Mouse (Mus musculus) heart, embryonic 11.5 days (tissue): ENCODE data around the gene Dhtkd1. TPM values are rescaled to one million over a fixed set of nuclear protein-coding genes. Genes with fewer than 3 reads are reported as not detected.
A peak's percentile ranks its signal among the peaks of the same experiment; 100 is the strongest.
"Not testable (repeated sequence)": the region's sequence is repeated elsewhere in the genome, so short reads cannot be mapped to it uniquely, and the experiment has no call there.

Experiments used
- ATAC-seq: fragments of 200-750 bp; cut with Nextera tagmentation; replicated peaks from 2 replicates; pipeline ENCODE4 v1.8.0; 2017; ENCODE audit warnings: moderate library complexity; ENCODE audit not compliant: insufficient number of reproducible peaks, low FRiP score, low TSS enrichment
- H3K27ac ChIP-seq: fragments of 300-500 bp; sonication (generic); 2 replicates; pipeline ENCODE4 v1.5.1; 2014; ENCODE audit warnings: mild to moderate bottlenecking, low read depth, low read length
- H3K27me3 ChIP-seq: fragments of 300-500 bp; sonication (generic); 2 replicates; pipeline ENCODE4 v1.6.1; 2014; ENCODE audit warnings: mild to moderate bottlenecking, low read length, mixed read lengths; ENCODE audit not compliant: control insufficient read depth, insufficient read depth
- H3K36me3 ChIP-seq: fragments of 300-500 bp; sonication (generic); 2 replicates; pipeline ENCODE4 v1.6.1; 2014; ENCODE audit warnings: mild to moderate bottlenecking, low read length, moderate library complexity, mixed read lengths; ENCODE audit not compliant: control insufficient read depth, insufficient read depth
- H3K4me1 ChIP-seq: fragments of 300-500 bp; sonication (generic); 2 replicates; pipeline ENCODE4 v1.6.1; 2014; ENCODE audit warnings: low read length; ENCODE audit not compliant: control insufficient read depth, insufficient read depth
- H3K4me2 ChIP-seq: fragments of 300-500 bp; sonication (generic); 2 replicates; pipeline ENCODE4 v1.6.1; 2014; ENCODE audit warnings: mild to moderate bottlenecking, moderate library complexity
- H3K4me3 ChIP-seq: fragments of 300-500 bp; sonication (generic); 2 replicates; pipeline ENCODE4 v1.5.1; 2014; ENCODE audit warnings: low read depth, low read length
- H3K9ac ChIP-seq: fragments of 300-500 bp; sonication (generic); 2 replicates; pipeline ENCODE4 v1.6.1; 2014; ENCODE audit warnings: mild to moderate bottlenecking, low read depth, low read length, moderate library complexity
- H3K9me3 ChIP-seq: fragments of 300-500 bp; sonication (generic); replicated peaks from 2 replicates; pipeline ENCODE4 v1.6.1; 2016; ENCODE audit warnings: low read length; ENCODE audit not compliant: control insufficient read depth
- WGBS: fragments of 180-500 bp; shearing (Covaris S2); extraction: QIAGEN DNeasy Blood & Tissue Kit; methylation state at CpG from one replicate; pipeline ENCODE4 v1.1.7; 2014; ENCODE audit not compliant: insufficient replicate concordance; 5-methylcytosine and 5-hydroxymethylcytosine counted together
- polyA plus RNA-seq: library from polyadenylated mRNA; unstranded; fragments of >200 nt; fragmentation: Nextera tagmentation; extraction: Ambion mirVana; gene quantifications from 2 replicates; pipeline ENCODE4 v1.2.1, GENCODE M21; 2014

The Dhtkd1 gene
- polyA plus RNA-seq, result 1.6 and 1.9 TPM in 2 replicates

GRCm38 (mm10) chr2:5942416-5943032 lies at the start of gene Dhtkd1:
TSS of gene Dhtkd1 (minus strand) at chr2:5942792.
- H3K4me3 ChIP-seq, result peak within 1 kb of the TSS; percentile 63

GRCm38 (mm10) chr2:5977532-5977931 lies 34.9 kb upstream of the Dhtkd1 start:
- peaks cover 10% of the 10 kb centered on the region for H3K36me3 ChIP-seq
- H3K9me3 ChIP-seq, result no peaks in the 10 kb centered on the region
- H3K27me3 ChIP-seq, result no peaks in the 10 kb centered on the region
- no peaks in the 10 kb centered on the region for H3K4me1 ChIP-seq
- no peak overlapping the region for H3K9ac ChIP-seq
- no peak overlapping the region for H3K4me2 ChIP-seq
- H3K4me3 ChIP-seq, result no peak overlapping the region
- no peak for ATAC-seq
- H3K27ac ChIP-seq, result no peak overlapping the region
- 89% methylated on average over 4 of the region's 4 CpGs for WGBS

More at GRCm38 (mm10) chr2:5942416-5943032, at the start of gene Dhtkd1:
- Histone ChIP-seq H3K4me2 (peak within 1 kb of the TSS; percentile 96), H3K27me3 (no peaks in the 10 kb centered on the region), H3K27ac (no peak within 1 kb of the TSS), H3K9ac (peak within 1 kb of the TSS; percentile 79), H3K4me1 (no peaks in the 10 kb centered on the region; the same call in 1 of the 2 replicates), H3K9me3 (no peaks in the 10 kb centered on the region), H3K36me3 (no peaks in the 10 kb centered on the region)
- WGBS, result under 1% methylated on average over 36 of the region's 36 CpGs
- ATAC-seq, result peak; percentile 92

GRCm38 (mm10) chr2:5970629-5971028 lies 28.0 kb upstream of the Dhtkd1 start:
- ATAC-seq, H3K9me3 ChIP-seq: not testable (repeated sequence)
- WGBS, result 93% methylated on average over 3 of the region's 3 CpGs

GRCm38 (mm10) chr2:5965972-5966371 lies 23.4 kb upstream of the Dhtkd1 start:
- Histone ChIP-seq H3K4me2 (no peak overlapping the region), H3K9me3 (no peaks in the 10 kb centered on the region), H3K4me3 (no peak overlapping the region), H3K27me3 (no peaks in the 10 kb centered on the region), H3K9ac (no peak overlapping the region), H3K27ac (no peak overlapping the region), H3K36me3 (peaks cover 5% of the 10 kb centered on the region; the same call in 1 of the 2 replicates), H3K4me1 (no peaks in the 10 kb centered on the region)
- ATAC-seq, result no peak
- WGBS, result 87% methylated on average over 3 of the region's 3 CpGs

More at GRCm38 (mm10) chr2:5970629-5971028, 28.0 kb upstream of the Dhtkd1 start:
- not testable (repeated sequence) for H3K27ac ChIP-seq, H3K36me3 ChIP-seq, H3K4me3 ChIP-seq, H3K9ac ChIP-seq, H3K4me2 ChIP-seq, H3K27me3 ChIP-seq, H3K4me1 ChIP-seq

GRCm38 (mm10) chr2:5963729-5964128 lies 21.1 kb upstream of the Dhtkd1 start:
- not testable (repeated sequence) for H3K27ac ChIP-seq, H3K36me3 ChIP-seq, ATAC-seq, H3K4me1 ChIP-seq, H3K9me3 ChIP-seq, H3K4me2 ChIP-seq, H3K27me3 ChIP-seq, H3K4me3 ChIP-seq, H3K9ac ChIP-seq
- 84% methylated on average over 4 of the region's 4 CpGs for WGBS

GRCm38 (mm10) chr2:5962265-5962664 lies 19.7 kb upstream of the Dhtkd1 start:
- Histone ChIP-seq H3K4me2 (no peak overlapping the region), H3K36me3 (peaks cover 18% of the 10 kb centered on the region), H3K4me1 (no peaks in the 10 kb centered on the region), H3K27ac (no peak overlapping the region), H3K4me3 (no peak overlapping the region), H3K27me3 (no peaks in the 10 kb centered on the region), H3K9ac (no peak overlapping the region), H3K9me3 (no peaks in the 10 kb centered on the region)
- ATAC-seq, result no peak
- 88% methylated on average over 2 of the region's 2 CpGs for WGBS

GRCm38 (mm10) chr2:5957705-5958104 lies 15.1 kb upstream of the Dhtkd1 start:
- Histone ChIP-seq H3K9me3 (no peaks in the 10 kb centered on the region), H3K4me3 (no peak overlapping the region), H3K27ac (no peak overlapping the region), H3K9ac (no peak overlapping the region), H3K36me3 (peaks cover 12% of the 10 kb centered on the region), H3K4me1 (peaks cover under 1% of the 10 kb centered on the region; the same call in 1 of the 2 replicates), H3K4me2 (no peak overlapping the region), H3K27me3 (no peaks in the 10 kb centered on the region)
- no peak for ATAC-seq
- WGBS, result 95% methylated on average over 9 of the region's 9 CpGs

GRCm38 (mm10) chr2:5951621-5952211 lies 9.1 kb upstream of the Dhtkd1 start:
- H3K4me1 ChIP-seq, result peaks cover 4% of the 10 kb centered on the region; the same call in 1 of the 2 replicates
- no peaks in the 10 kb centered on the region for H3K27me3 ChIP-seq
- H3K9ac ChIP-seq, result peak overlapping the region; percentile 90
- peak overlapping the region; percentile 88 for H3K4me2 ChIP-seq
- H3K4me3 ChIP-seq, result peak overlapping the region; percentile 98
- no peaks in the 10 kb centered on the region for H3K36me3 ChIP-seq
- under 1% methylated on average over 46 of the region's 46 CpGs for WGBS
- no peaks in the 10 kb centered on the region for H3K9me3 ChIP-seq
- H3K27ac ChIP-seq, result peak overlapping the region; percentile 90
- ATAC-seq, result peak; percentile 74
